Comparison of ENCODE assay signal across 12 mouse cellular contexts in genomic region chr12:105314328-105314727, GRCm38 (mm10).
"Had no signal": no experiment of that assay in that cellular context is flagged by ENCODE, and none has a peak within 500 bp of the region (broad histone marks: within the 10 kb centered on the region; RNA-seq: fewer than 3 reads in every experiment).

No protein-coding gene starts in this region.

- DNase-seq: retina, postnatal 1 day; right cerebral cortex, adult 18-20 months; right cerebral cortex, postnatal 14 days; right cerebral cortex, postnatal 25 days; right cerebral cortex, postnatal 4 days; spleen, adult 18-20 months; thymus, adult 18-20 months; thymus, adult 2 months; thymus, postnatal 14 days; thymus, postnatal 25 days; thymus, postnatal 36 days; thymus, postnatal 4 days had no signal
